Comparison of ENCODE assay signal across 14 mouse cellular contexts in the genomic region with DNA sequence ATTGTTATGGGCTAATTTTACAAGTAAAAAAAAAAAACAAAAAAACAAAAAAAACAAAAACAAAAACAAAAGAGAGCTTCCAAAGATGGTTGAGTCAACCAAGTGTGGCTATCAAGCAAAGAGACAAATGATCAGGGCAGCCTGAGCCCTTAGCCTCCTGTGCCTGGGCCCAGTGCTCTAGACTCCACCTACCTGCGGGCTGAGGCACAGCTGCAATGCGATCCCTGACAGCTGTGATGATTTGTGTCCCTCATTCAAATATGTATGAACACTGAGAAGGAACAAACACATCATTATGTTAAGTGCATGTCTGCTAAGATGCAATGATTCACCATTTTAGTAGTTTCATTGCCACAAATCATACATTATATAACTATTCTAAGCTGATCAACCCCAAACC.
DNase-seq lines count a peak whose midpoint lies in the region; ATAC-seq and TF ChIP-seq lines count a peak whose summit lies in the region.
"Had no signal": no experiment of that assay in that cellular context is flagged by ENCODE, and none has a peak within 500 bp of the region (broad histone marks: within the 10 kb centered on the region; RNA-seq: fewer than 3 reads in every experiment).

No protein-coding gene starts in this region.

- H3K4me3 ChIP-seq in lung, adult 2 months (replicated peaks; ENCODE audit: extremely low read depth, low read depth, low read length): no peak overlapping the region
- no peak overlapping the region for H3K4me3 ChIP-seq in myocyte
- no peak overlapping the region for H3K4me3 ChIP-seq in hindbrain, embryonic 14.5 days (replicated peaks; ENCODE audit: low read length)
- H3K4me3 ChIP-seq: erythroblast, embryonic 14.5 days; liver, embryonic 13.5 days had no signal

- no peak overlapping the region for H3K9ac ChIP-seq in hindbrain, embryonic 14.5 days
- H3K9ac ChIP-seq: liver, embryonic 13.5 days had no signal

- 53% methylated on average over 2 of the region's 2 CpGs for WGBS in lung, adult 2 months
- 72% methylated on average over 2 of the region's 2 CpGs for WGBS in hindbrain, embryonic 14.5 days

- no peak for TF ChIP-seq POLR2A in lung, adult 2 months (IDR thresholded peaks at IDR 0.05; ENCODE audit: borderline replicate concordance, extremely low read depth, low read depth, low read length)
- no peak for TF ChIP-seq POLR2A in myocyte (IDR thresholded peaks at IDR 0.05; ENCODE audit: insufficient read length, low read depth)

- no peaks in the 10 kb centered on the region for H3K27me3 ChIP-seq in myocyte (ENCODE audit: control insufficient read depth, insufficient read depth, insufficient read length)
- no peaks in the 10 kb centered on the region for H3K27me3 ChIP-seq in hindbrain, embryonic 14.5 days (ENCODE audit: control insufficient read depth, insufficient read depth, low read length)
- H3K27me3 ChIP-seq: liver, embryonic 13.5 days had no signal

- no peak for ATAC-seq in hindbrain, embryonic 14.5 days (ENCODE audit: low FRiP score)
- ATAC-seq in inflammation-experienced regulatory T-cells, adult 6 months: no peak
- ATAC-seq: intestine, embryonic 16.5 days had no signal

- no peak overlapping the region for H3ac ChIP-seq in myocyte (ENCODE audit: control insufficient read depth, insufficient read length)

- H3K27ac ChIP-seq in hindbrain, embryonic 14.5 days: no peak overlapping the region
- H3K27ac ChIP-seq: liver, embryonic 13.5 days had no signal

- H3K4me1 ChIP-seq in lung, adult 2 months (ENCODE audit: control insufficient read depth, insufficient read depth, low read length): no peaks in the 10 kb centered on the region
- no peaks in the 10 kb centered on the region for H3K4me1 ChIP-seq in hindbrain, embryonic 14.5 days (replicated peaks; ENCODE audit: control insufficient read depth, insufficient read depth, low read length)
- H3K4me1 ChIP-seq: liver, embryonic 13.5 days had no signal

- no peaks in the 10 kb centered on the region for H3K79me2 ChIP-seq in myocyte (ENCODE audit: control insufficient read depth, insufficient read depth)

- H3K4me2 ChIP-seq in myocyte (ENCODE audit: low read depth): no peak overlapping the region
- H3K4me2 ChIP-seq in hindbrain, embryonic 14.5 days (replicated peaks): no peak overlapping the region
- H3K4me2 ChIP-seq: liver, embryonic 13.5 days had no signal

- peak; percentile 43 for TF ChIP-seq CTCF in lung, adult 2 months (IDR thresholded peaks at IDR 0.05; ENCODE audit: insufficient read depth, low read length)

- H3K36me3 ChIP-seq in myocyte (ENCODE audit: control insufficient read depth, insufficient read depth): no peaks in the 10 kb centered on the region
- H3K36me3 ChIP-seq in hindbrain, embryonic 14.5 days (replicated peaks; ENCODE audit: control insufficient read depth, insufficient read depth): no peaks in the 10 kb centered on the region
- H3K36me3 ChIP-seq: liver, embryonic 13.5 days had no signal

- no peaks in the 10 kb centered on the region for H3K9me3 ChIP-seq in hindbrain, embryonic 14.5 days (ENCODE audit: control insufficient read depth, low read length)
- H3K9me3 ChIP-seq: liver, embryonic 13.5 days had no signal

- peak; percentile 17 for DNase-seq in embryo, embryonic 10 days (ENCODE audit: low spot score)
- DNase-seq in embryo, embryonic 9.5 days (ENCODE audit: extremely low spot score): no peak
- no peak for DNase-seq in lung, adult 2 months
- DNase-seq in lung, postnatal 14 days: no peak
- DNase-seq in R1 (ENCODE audit: low read depth, low spot score): peak; percentile 5
- DNase-seq in hindbrain, embryonic 14.5 days (ENCODE audit: low spot score): no peak
- DNase-seq: adrenal gland, adult 2 months; heart, adult 11 months; liver, embryonic 13.5 days; spleen, adult 18-20 months had no signal

TF ChIP-seq in myocyte, 11 proteins besides CTCF, POLR2A, EP300 and RAD21:
- no peak for TF ChIP-seq SRF (IDR thresholded peaks at IDR 0.05; ENCODE audit: control insufficient read depth, insufficient read length, low read depth)
- peak in 2 of 3 experiments; percentile 65 to 67 for TF ChIP-seq MYOD1 (IDR thresholded peaks at IDR 0.05; ENCODE audit: control insufficient read depth in 1 of 3, insufficient read length in 2 of 3, low read depth in 2 of 3)
- no peak for TF ChIP-seq E2F4 (IDR thresholded peaks at IDR 0.05; ENCODE audit: insufficient read depth)
- peak in 2 of 3 experiments; percentile 42 to 74 for TF ChIP-seq MYOG (IDR thresholded peaks at IDR 0.05; ENCODE audit: control insufficient read depth in 1 of 3, insufficient read depth in 1 of 3, insufficient read length in 2 of 3, low read depth in 2 of 3)
- TF ChIP-seq REST (IDR thresholded peaks at IDR 0.05; ENCODE audit: insufficient read depth, insufficient read length): no peak
- no peak for TF ChIP-seq MAX (IDR thresholded peaks at IDR 0.05; ENCODE audit: low read depth)
- TF ChIP-seq CEBPB (IDR thresholded peaks at IDR 0.05; ENCODE audit: insufficient read depth, poor library complexity, severe bottlenecking): no peak
- no peak for TF ChIP-seq POLR2AphosphoS2 (IDR thresholded peaks at IDR 0.05; ENCODE audit: insufficient read length, low read depth)
- TF ChIP-seq TCF3 (IDR thresholded peaks at IDR 0.05; ENCODE audit: insufficient read length, low read depth): peak; percentile 33
- no peak for TF ChIP-seq USF1 (IDR thresholded peaks at IDR 0.05; ENCODE audit: low read depth)
- no peak for TF ChIP-seq TCF12 (IDR thresholded peaks at IDR 0.05; ENCODE audit: insufficient read depth, poor library complexity, severe bottlenecking)
TF ChIP-seq in myocyte: peak in this region for 3.

Comparison
In these comparisons a context has a peak if more than half of its experiments do, and no peak if none do; other contexts are left out.
1. DNase-seq: peak in embryo, embryonic 10 days (single experiment) and R1 (single experiment); none in embryo, embryonic 9.5 days (single experiment), lung, adult 2 months (single experiment), lung, postnatal 14 days (single experiment) and hindbrain, embryonic 14.5 days (single experiment).